Mouse (Mus musculus) liver, postnatal 0 days (tissue): Measurements from ENCODE around the gene Sumo1.

Experiments
- CTCF ChIP-seq: sonication (generic); IDR thresholded peaks from 2 replicates; pipeline ENCODE4 v1.5.1; 2016; ENCODE audit warnings: antibody characterized with exemption, low read depth
- EP300 ChIP-seq: IDR thresholded peaks from 2 replicates; pipeline ENCODE4 v1.6.1; 2016; ENCODE audit warnings: antibody characterized with exemption, low read depth, mild to moderate bottlenecking

DNA sequence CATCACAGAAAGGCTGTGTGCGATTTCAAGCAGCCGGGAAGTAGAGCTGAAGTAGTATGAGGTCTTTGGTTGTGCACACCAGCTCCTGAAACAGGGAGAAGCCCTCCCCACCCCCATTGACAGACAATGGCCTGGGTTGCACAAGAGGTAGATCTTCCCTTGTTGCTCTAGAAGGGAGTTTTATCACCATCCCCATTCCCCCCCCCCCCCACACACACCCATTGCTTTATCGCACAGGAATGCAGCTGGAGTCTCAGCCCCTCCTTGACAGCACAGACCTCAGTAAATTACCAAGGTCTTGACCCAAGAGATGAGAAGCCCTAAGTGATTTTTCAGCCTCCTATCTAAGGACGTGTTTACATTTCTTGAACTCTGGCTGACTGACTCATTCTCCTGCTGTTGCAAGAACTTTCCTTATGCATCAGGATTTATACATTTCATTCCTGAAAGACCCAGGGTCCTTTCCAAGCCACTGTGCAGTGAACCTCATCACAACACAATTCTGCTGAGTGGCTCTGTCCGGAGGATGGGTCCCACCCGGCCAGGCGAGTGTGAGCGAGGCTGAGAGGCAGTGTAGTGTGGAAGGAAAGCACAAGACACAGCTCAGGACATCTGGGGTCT, 90.4 kb downstream of the Sumo1 start:
- TF ChIP-seq CTCF (no peak), EP300 (no peak)
